Mouse (Mus musculus) urinary bladder, postnatal 25 days (tissue): ENCODE results near the gene Mospd3.

ENCODE experiments used
- DNase-seq: peaks from one replicate; pipeline ENCODE4 v3.0.0; 2022; ENCODE audit warnings: low spot score

Mospd3 gene

GRCm38 (mm10) chr5:137600619-137601364 is at the start of gene Mospd3:
Gene Mospd3 (minus strand): TSS chr5:137601058.
- DNase-seq: peak; percentile 97

- DNase-seq: no peak
Observed at GRCm38 (mm10) chr5:137649669-137650571, 49.1 kb upstream of the Mospd3 start.

DNA sequence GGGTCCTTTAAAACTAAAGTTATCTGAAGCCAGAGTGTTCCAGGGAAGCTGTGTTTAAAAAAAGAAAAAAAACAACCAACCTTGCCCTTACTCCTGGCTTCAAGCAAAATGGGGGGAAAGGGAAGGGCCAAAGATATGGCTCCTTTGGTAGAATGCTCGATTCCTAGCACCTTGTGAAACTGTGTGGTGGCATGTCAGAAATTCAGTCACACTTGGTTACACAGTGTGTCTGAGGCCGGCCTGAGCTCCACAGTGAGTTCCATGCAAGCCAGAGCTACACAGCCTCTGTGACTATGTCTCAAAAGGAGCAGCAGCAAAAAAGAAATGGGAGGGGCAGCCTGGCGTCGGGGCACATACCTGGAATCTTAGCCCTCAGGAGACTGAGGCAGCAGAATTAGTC is 48.4 kb upstream of the Mospd3 start:
- no peak for DNase-seq

- no peak for DNase-seq
Observed at GRCm38 (mm10) chr5:137647827-137648601, 47.2 kb upstream of the Mospd3 start.

GRCm38 (mm10) chr5:137645652-137646091 is 44.8 kb upstream of the Mospd3 start, which contains the start of gene Irs3:
Gene Irs3 (minus strand): TSS chr5:137645714.
- DNase-seq: no peak

DNA sequence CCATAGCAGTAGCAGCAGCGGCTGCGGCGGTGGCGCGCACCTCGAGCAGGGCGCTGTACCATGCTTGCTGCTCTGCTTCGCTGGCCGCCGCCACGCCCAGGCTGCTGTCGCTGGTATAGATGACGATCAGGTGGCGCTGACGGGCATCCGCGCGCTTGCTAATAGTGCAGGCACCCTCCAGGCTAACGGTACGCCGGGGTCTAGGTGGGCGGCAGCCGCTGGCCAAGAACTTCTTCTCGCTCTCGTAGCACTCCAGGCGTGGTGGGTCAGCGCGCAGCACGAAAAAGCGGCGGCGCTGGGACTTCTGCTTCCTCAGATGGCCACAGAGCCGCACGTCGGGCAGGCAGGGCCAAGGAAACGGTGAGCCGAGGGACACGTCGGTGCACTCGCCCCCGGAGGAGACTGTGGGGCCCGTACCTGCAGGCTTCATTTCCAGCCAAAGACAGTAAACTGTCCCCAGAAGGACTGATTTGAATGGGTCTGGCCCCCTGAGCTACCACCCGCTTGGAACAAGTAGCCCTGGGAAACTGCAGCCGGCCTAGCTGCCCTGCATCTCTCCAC is 44.3 kb upstream of the Mospd3 start:
- no peak for DNase-seq

GRCm38 (mm10) chr5:137644484-137644883 is 43.6 kb upstream of the Mospd3 start:
- no peak for DNase-seq

GRCm38 (mm10) chr5:137642886-137643285 is 42.0 kb upstream of the Mospd3 start:
- no peak for DNase-seq

DNA sequence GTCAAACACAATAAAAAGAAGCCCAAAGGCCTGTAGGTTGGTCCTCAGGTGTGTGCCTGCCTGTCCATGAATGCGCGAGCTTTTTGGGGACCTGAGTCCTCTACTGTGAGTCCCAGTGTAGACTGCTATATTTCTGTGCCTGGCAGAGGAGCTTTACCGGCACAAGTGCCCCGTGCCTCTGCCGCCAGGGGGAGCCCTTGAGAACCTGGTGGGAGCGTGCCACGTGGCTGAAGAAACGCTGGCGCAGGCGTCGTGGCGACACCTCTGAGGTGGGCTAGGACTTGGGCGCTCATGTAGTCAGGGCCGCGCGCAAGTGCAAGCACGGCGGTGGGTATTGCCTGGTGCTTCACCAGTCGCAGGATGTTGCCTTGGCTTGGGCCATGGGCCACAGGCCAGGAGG is 40.2 kb upstream of the Mospd3 start, which contains the start of gene Sap25:
TSS of gene Sap25 (plus strand) at position 281 of the 400 bp plus-strand sequence.
- DNase-seq: peak; percentile 36

GRCm38 (mm10) chr5:137639472-137639871 is 38.6 kb upstream of the Mospd3 start:
- DNase-seq: no peak

- DNase-seq: no peak
Observed at GRCm38 (mm10) chr5:137633397-137634084, 32.7 kb upstream of the Mospd3 start.

DNA sequence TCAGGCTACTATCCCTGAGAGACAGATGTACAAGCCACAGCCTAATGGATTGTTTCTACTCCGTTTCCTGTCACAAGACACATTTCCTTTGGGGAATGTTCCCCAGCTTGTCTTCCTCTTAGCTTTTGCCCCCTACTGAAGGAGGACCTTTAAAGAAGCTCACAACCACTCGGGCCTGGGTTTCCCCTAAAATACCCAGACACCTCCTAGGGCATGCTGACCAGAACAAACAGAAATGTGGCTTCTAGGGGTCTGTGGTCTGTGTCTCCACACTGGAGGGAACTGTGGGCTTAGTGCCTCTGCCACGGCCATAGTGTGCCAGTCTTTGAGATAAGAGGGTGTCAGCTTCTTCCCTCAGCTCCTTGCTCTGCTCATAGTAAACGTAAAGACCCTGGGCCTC is 30.7 kb upstream of the Mospd3 start:
- DNase-seq: no peak

GRCm38 (mm10) chr5:137631171-137631570 is 30.3 kb upstream of the Mospd3 start:
- no peak for DNase-seq

- peak; percentile 21 for DNase-seq
Observed at GRCm38 (mm10) chr5:137630602-137631001, 29.7 kb upstream of the Mospd3 start.

GRCm38 (mm10) chr5:137629906-137630545 is 29.2 kb upstream of the Mospd3 start:
- DNase-seq: peak; percentile 22

DNA sequence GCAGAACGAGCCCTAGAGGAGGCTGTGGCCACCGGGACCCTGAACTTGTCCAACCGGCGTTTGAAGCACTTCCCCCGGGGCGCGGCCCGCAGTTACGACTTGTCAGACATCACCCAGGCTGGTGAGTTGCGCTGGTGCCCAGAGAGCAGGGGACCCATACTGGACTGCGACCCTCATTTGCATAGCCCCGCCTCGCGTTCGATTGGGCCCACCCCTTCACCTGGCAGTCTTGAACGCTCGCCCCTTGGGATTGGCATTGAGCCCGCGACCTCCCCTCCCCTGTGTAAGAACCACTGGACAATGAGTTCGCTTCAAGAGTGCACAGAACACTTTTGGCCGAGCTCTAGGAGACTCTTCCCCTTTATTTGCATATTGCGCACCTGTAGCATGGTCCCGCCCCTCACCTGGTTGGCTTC is 28.5 kb upstream of the Mospd3 start:
- DNase-seq: peak; percentile 53

- peak; percentile 90 for DNase-seq
Observed at GRCm38 (mm10) chr5:137628498-137629305, 27.8 kb upstream of the Mospd3 start, which contains the start of the genes Fbxo24, Lrch4 and Gm20605. Gene Fbxo24 (minus strand): TSS chr5:137629002. Gene Lrch4 (plus strand): TSS chr5:137629121. Gene Gm20605 (plus strand): TSS chr5:137629175.

- no peak for DNase-seq
Observed at GRCm38 (mm10) chr5:137627991-137628390, 27.1 kb upstream of the Mospd3 start.

GRCm38 (mm10) chr5:137623937-137624530 is 23.2 kb upstream of the Mospd3 start:
- no peak for DNase-seq
